Mouse (Mus musculus) megakaryocyte, embryonic 14.5 days (primary cell): Measurements from ENCODE around the gene Lce3e.

ENCODE experiments used
- FLI1 ChIP-seq: IDR thresholded peaks from 2 replicates; pipeline ENCODE4 v1.6.1; 2012; ENCODE audit warnings: low read length, inconsistent platforms, mixed read lengths
- GATA1 ChIP-seq: IDR thresholded peaks from 3 replicates; pipeline ENCODE4 v1.6.1; 2012; ENCODE audit warnings: mixed read lengths, low read length, inconsistent platforms, borderline replicate concordance

GRCm38 (mm10) chr3:92978484-92978883 is 11.6 kb downstream of the Lce3e start:
- TF ChIP-seq GATA1 = no peak
- no peak for TF ChIP-seq FLI1
